Mouse (Mus musculus) MEL (cell line): Measurements from ENCODE around the gene Klhl25. TPM values are rescaled to one million over a fixed set of nuclear protein-coding genes. Genes with fewer than 3 reads are reported as not detected.
"Not testable (repeated sequence)": the region's sequence is repeated elsewhere in the genome, so short reads cannot be mapped to it uniquely, and the experiment has no call there.

ENCODE experiments used
- DNase-seq: peaks from one replicate; pipeline ENCODE4 v3.0.0; 2011; ENCODE audit warnings: low read depth, low spot score
- H3K27ac ChIP-seq: 2 replicates; pipeline ENCODE4 v1.5.1; 2012; ENCODE audit warnings: low read depth, mild to moderate bottlenecking, control low read depth, low read length, moderate library complexity; ENCODE audit not compliant: control insufficient read depth
- H3K27me3 ChIP-seq, 2 experiments: fragments of 150-350 bp in 1 of 2; sonication (generic) in 1 of 2; 2 replicates each; pipeline ENCODE4 v1.6.1; 2012; ENCODE audit warnings: low read length in 2 of 2, mild to moderate bottlenecking in 2 of 2, improper control_type of control experiment in 1 of 2, moderate library complexity in 1 of 2; ENCODE audit not compliant: insufficient read depth in 2 of 2, control insufficient read depth in 1 of 2
- H3K36me3 ChIP-seq, 2 experiments: 2 replicates each; pipeline ENCODE4 v1.6.1; 2012 to 2014; ENCODE audit warnings: low read length in 2 of 2, improper control_type of control experiment in 1 of 2, inconsistent platforms in 1 of 2, mild to moderate bottlenecking in 1 of 2; ENCODE audit not compliant: insufficient read depth in 2 of 2, control insufficient read depth in 1 of 2
- H3K4me1 ChIP-seq, 2 experiments: fragments of 150-350 bp in 1 of 2; sonication (generic) in 1 of 2; 2 replicates each; pipeline ENCODE4 v1.6.1; 2012; ENCODE audit warnings: low read length in 2 of 2, improper control_type of control experiment in 1 of 2, mild to moderate bottlenecking in 1 of 2; ENCODE audit not compliant: insufficient read depth in 2 of 2, control insufficient read depth in 1 of 2
- H3K4me3 ChIP-seq, 2 experiments: fragments of 150-350 bp in 1 of 2; sonication (generic) in 1 of 2; 2 replicates each; pipeline ENCODE4 v1.5.1; 2012; ENCODE audit warnings: low read depth in 2 of 2, low read length in 2 of 2, mild to moderate bottlenecking in 2 of 2, moderate library complexity in 2 of 2, control low read depth in 1 of 2, improper control_type of control experiment in 1 of 2; ENCODE audit not compliant: control insufficient read depth in 1 of 2, insufficient read depth in 1 of 2
- H3K79me2 ChIP-seq: 2 replicates; pipeline ENCODE4 v1.6.1; 2012; ENCODE audit warnings: mild to moderate bottlenecking, low read length, moderate library complexity; ENCODE audit not compliant: control insufficient read depth, poor library complexity, insufficient read depth
- H3K9ac ChIP-seq: 2 replicates; pipeline ENCODE4 v1.6.1; 2012; ENCODE audit warnings: low read depth, mild to moderate bottlenecking, control low read depth, low read length, moderate library complexity; ENCODE audit not compliant: control insufficient read depth, poor library complexity, severe bottlenecking
- H3K9me3 ChIP-seq: fragments of 150-350 bp; sonication (generic); replicated peaks from 2 replicates; pipeline ENCODE4 v1.6.1; 2012; ENCODE audit warnings: mild to moderate bottlenecking, low read length, improper control_type of control experiment, moderate library complexity; ENCODE audit not compliant: insufficient read depth
- BHLHE40 ChIP-seq: IDR thresholded peaks from 2 replicates; pipeline ENCODE4 v1.6.1; 2012; ENCODE audit warnings: low read depth, mild to moderate bottlenecking, inconsistent platforms, low read length, improper control_type of control experiment, borderline replicate concordance
- CHD2 ChIP-seq: IDR thresholded peaks from 2 replicates; pipeline ENCODE4 v1.6.1; 2011; ENCODE audit warnings: low read length, improper control_type of control experiment
- JUND ChIP-seq: IDR thresholded peaks from 2 replicates; pipeline ENCODE4 v1.6.1; 2011; ENCODE audit warnings: low read depth, mild to moderate bottlenecking, improper control_type of control experiment, low read length
- MEF2A ChIP-seq: IDR thresholded peaks from 2 replicates; pipeline ENCODE4 v1.6.1; 2014; ENCODE audit warnings: low read depth, mild to moderate bottlenecking, inconsistent platforms, low read length, improper control_type of control experiment; ENCODE audit not compliant: poor library complexity, insufficient replicate concordance, severe bottlenecking; ENCODE audit errors: extremely low read depth
- MYC ChIP-seq: IDR thresholded peaks from 2 replicates; pipeline ENCODE4 v1.6.1; 2011; ENCODE audit warnings: low read depth, mild to moderate bottlenecking, low read length, improper control_type of control experiment, moderate library complexity
- NRF1 ChIP-seq: IDR thresholded peaks from 2 replicates; pipeline ENCODE4 v1.6.1; 2014; ENCODE audit warnings: low read depth, mild to moderate bottlenecking, inconsistent platforms, low read length, improper control_type of control experiment, moderate library complexity; ENCODE audit not compliant: poor library complexity, insufficient read depth, severe bottlenecking
- POLR2A ChIP-seq, 2 experiments: IDR thresholded peaks; 2 replicates each; pipeline ENCODE4 v1.6.1; 2011 to 2012; ENCODE audit warnings: low read length in 2 of 2, mild to moderate bottlenecking in 2 of 2, control low read depth in 1 of 2, improper control_type of control experiment in 1 of 2, low read depth in 1 of 2, moderate library complexity in 1 of 2; ENCODE audit not compliant: control insufficient read depth in 1 of 2, insufficient read depth in 1 of 2, poor library complexity in 1 of 2
- RCOR1 ChIP-seq: IDR thresholded peaks from 2 replicates; pipeline ENCODE4 v1.6.1; 2012; ENCODE audit warnings: low read depth, mild to moderate bottlenecking, inconsistent platforms, low read length, improper control_type of control experiment
- polyA plus RNA-seq, 2 experiments: library from polyadenylated mRNA; stranded (reverse) in 1 of 2; unstranded in 1 of 2; fragments of >175 nt in 1 of 2; fragments of >200 nt in 1 of 2; gene quantifications; 2 replicates each; pipeline versions ENCODE4 v1.2.1 to v1.2.4; 2012; ENCODE audit warnings: low replicate concordance in 2 of 2, low read depth in 1 of 2; ENCODE audit not compliant: insufficient read length in 2 of 2, insufficient read depth in 1 of 2, missing spikeins in 1 of 2
- total RNA-seq: library from RNA; depleted of rRNA; stranded (reverse); fragments of 300-350 nt; gene quantifications from 2 replicates; pipeline ENCODE4 v1.2.3, GENCODE M21; 2012

Klhl25 gene
- total and polyA plus RNA-seq, 3 experiments = 7.4 to 11.4 TPM; not detected in 1

GRCm38 (mm10) chr7:75848776-75849670 is 913 bp downstream of the Klhl25 start:
- H3K27ac ChIP-seq = no peak overlapping the region
- DNase-seq = peak; percentile 44
- peak overlapping the region; percentile 75 for H3K9ac ChIP-seq
- peaks cover 0 to 5% of the 10 kb centered on the region in 2 experiments; a peak in 2 of 4 replicates for H3K4me1 ChIP-seq
- peaks cover 7% of the 10 kb centered on the region; the same call in 1 of the 2 replicates for H3K79me2 ChIP-seq
- H3K4me3 ChIP-seq = peak overlapping the region; percentile 75 to 77
- TF ChIP-seq RCOR1 (no peak), MEF2A (no peak), JUND (no peak), MYC (no peak), POLR2A (IDR thresholded peaks at IDR 0.05; ENCODE audit: control insufficient read depth in 1 of 2, insufficient read depth in 1 of 2, low read depth in 1 of 2, low read length in 2 of 2, poor library complexity in 1 of 2) (0 out of 4 replicates have a peak, but pooled peaks of 1 of the 2 experiments have one; percentile 15), NRF1 (no peak), BHLHE40 (no peak), CHD2 (no peak)
- no peaks in the 10 kb centered on the region for H3K9me3 ChIP-seq
- peaks cover 0 to 5% of the 10 kb centered on the region in 2 experiments; a peak in 2 of 4 replicates for H3K36me3 ChIP-seq
- no peaks in the 10 kb centered on the region; a peak in 1 of 4 replicates for H3K27me3 ChIP-seq

GRCm38 (mm10) chr7:75850396-75850795 is 2.3 kb downstream of the Klhl25 start:
- not testable (repeated sequence) for H3K9ac ChIP-seq, H3K36me3 ChIP-seq, H3K27ac ChIP-seq, H3K4me1 ChIP-seq, H3K27me3 ChIP-seq, H3K4me3 ChIP-seq, DNase-seq, H3K9me3 ChIP-seq, H3K79me2 ChIP-seq

DNA sequence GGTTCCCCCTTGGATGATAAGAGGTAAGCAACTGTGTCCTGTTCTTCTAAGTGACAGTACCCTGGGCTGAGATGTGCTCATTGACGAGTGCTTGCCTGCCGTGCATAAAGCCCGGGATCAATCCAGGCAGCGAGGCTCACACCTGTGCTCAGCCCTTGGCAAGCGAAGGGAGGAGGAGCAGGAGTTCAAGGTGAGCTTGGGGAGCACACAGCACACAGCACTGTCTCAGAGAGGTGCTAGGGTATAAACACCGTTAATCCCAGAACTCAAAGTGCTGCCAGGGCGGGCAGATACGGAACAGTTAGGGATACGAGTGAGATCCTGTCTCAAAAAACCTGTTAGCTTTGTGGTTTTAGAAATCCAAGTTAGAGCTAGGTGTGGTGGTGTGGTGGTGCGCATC is 3.2 kb downstream of the Klhl25 start:
- peaks cover 7% of the 10 kb centered on the region; the same call in 1 of the 2 replicates for H3K79me2 ChIP-seq
- H3K27me3 ChIP-seq = no peaks in the 10 kb centered on the region
- H3K9me3 ChIP-seq = no peaks in the 10 kb centered on the region
- no peak for DNase-seq
- no peak overlapping the region for H3K27ac ChIP-seq
- H3K4me1 ChIP-seq = peaks cover 0 to 5% of the 10 kb centered on the region in 2 experiments; a peak in 2 of 4 replicates
- no peak for TF ChIP-seq CHD2
- TF ChIP-seq, all 39 proteins: peak for 0
- Histone ChIP-seq H3K9ac (no peak overlapping the region), H3K36me3 (peaks cover 0 to 5% of the 10 kb centered on the region in 2 experiments; a peak in 2 of 4 replicates), H3K4me3 (no peak overlapping the region)
